Mouse (Mus musculus): ENCODE results near the gene Olfr1181. TPM values are rescaled to one million over a fixed set of nuclear protein-coding genes. Genes with fewer than 3 reads are reported as not detected.
"Not testable (repeated sequence)": the region's sequence is repeated elsewhere in the genome, so short reads cannot be mapped to it uniquely, and the experiment has no call there.

Gene Olfr1181
- polyA plus RNA-seq (2015; fragmentation: Nextera tagmentation; extraction: Ambion mirVana): not detected in 2 replicates

DNA sequence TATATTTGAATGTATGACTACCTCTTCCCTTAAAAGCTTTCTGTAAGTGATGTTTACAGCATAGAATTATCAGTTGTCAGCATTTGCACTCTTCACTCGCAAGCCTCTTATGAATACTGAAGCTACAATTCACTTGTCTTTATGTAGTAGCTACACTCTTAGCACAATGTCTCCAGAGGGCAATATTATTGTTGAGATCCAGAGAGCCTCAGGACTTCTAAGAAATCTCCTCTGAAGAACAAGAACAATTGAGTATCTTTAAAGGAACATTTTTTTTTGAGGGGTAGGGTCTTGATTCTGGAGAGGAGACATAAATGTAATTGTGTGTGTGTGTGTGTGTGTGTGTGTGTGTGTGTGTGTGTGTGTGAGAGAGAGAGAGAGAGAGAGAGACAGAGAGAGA lies at the start of gene Olfr1181:
Olfr1181 (minus strand) TSS at position 101 of the 400 bp plus-strand sequence.
- H3K9ac ChIP-seq: no peak within 1 kb of the TSS
- no peak within 1 kb of the TSS for H3K4me3 ChIP-seq (replicated peaks)
- 71% methylated on average over 1 of the region's 1 CpGs for WGBS
- H3K4me2 ChIP-seq: no peak within 1 kb of the TSS
- no peaks in the 10 kb centered on the region for H3K9me3 ChIP-seq
- H3K27me3 ChIP-seq (replicated peaks): no peaks in the 10 kb centered on the region
- H3K36me3 ChIP-seq: no peaks in the 10 kb centered on the region
- H3K27ac ChIP-seq: no peak within 1 kb of the TSS
- no peak for ATAC-seq (ENCODE audit: insufficient read depth, low FRiP score, low read depth)
- H3K4me1 ChIP-seq: no peaks in the 10 kb centered on the region

DNA sequence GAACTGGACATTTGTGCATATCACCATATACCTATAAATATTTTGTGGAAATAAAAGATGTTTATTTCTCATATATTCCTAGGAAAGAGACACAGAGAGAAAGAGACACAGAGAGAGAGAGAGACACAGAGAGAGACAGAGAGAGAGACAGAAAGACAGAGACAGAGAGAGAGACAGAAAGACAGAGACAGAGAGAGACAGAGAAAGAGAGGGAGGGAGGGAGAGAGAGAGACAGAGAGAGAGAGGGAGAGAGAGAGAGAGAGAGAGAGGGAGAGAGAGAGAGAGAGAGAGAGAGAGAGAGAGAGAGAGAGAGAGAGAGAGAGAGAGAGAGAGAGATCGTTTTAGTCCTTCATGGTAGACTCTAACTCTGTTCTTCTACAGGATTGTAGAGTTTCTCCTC lies 28.6 kb upstream of the Olfr1181 start, which contains the start of gene Olfr1183:
Olfr1183 (plus strand) TSS at position 301 of the 400 bp plus-strand sequence.
- H3K36me3 ChIP-seq; H3K27ac ChIP-seq; H3K4me2 ChIP-seq; H3K4me1 ChIP-seq; H3K4me3 ChIP-seq (replicated peaks); H3K9me3 ChIP-seq; ATAC-seq (ENCODE audit: insufficient read depth, low FRiP score, low read depth); H3K9ac ChIP-seq; H3K27me3 ChIP-seq (replicated peaks): not testable (repeated sequence)
- WGBS: 75% methylated on average over 1 of the region's 1 CpGs

DNA sequence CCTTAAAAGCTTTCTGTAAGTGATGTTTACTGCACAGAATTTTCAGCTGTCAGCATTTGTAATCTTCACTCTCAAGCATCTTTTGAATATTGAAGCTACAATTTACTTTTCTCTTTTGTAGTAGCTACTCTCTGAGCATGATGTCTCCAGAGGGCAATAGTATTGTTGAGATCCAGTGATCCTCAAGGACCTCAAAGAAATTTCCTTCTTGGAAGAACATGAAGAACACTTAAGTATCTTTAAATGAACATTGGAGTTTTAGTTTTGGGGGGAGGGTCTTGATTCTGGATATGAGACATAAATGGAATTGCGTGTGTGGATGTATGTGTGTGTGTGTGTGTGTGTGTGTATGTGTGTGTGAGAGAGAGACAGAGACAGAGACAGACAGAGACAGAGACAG lies 23.1 kb upstream of the Olfr1181 start, which contains the start of gene Gm13757:
Gm13757 (minus strand) TSS at position 101 of the 400 bp plus-strand sequence.
- H3K4me1 ChIP-seq: no peaks in the 10 kb centered on the region
- ATAC-seq (ENCODE audit: insufficient read depth, low FRiP score, low read depth): no peak
- H3K27ac ChIP-seq: no peak within 1 kb of the TSS
- 79% methylated on average over 1 of the region's 1 CpGs for WGBS
- no peaks in the 10 kb centered on the region for H3K27me3 ChIP-seq (replicated peaks)
- H3K36me3 ChIP-seq: no peaks in the 10 kb centered on the region
- no peak within 1 kb of the TSS for H3K4me2 ChIP-seq
- no peak within 1 kb of the TSS for H3K4me3 ChIP-seq (replicated peaks)
- no peaks in the 10 kb centered on the region for H3K9me3 ChIP-seq
- no peak within 1 kb of the TSS for H3K9ac ChIP-seq

DNA sequence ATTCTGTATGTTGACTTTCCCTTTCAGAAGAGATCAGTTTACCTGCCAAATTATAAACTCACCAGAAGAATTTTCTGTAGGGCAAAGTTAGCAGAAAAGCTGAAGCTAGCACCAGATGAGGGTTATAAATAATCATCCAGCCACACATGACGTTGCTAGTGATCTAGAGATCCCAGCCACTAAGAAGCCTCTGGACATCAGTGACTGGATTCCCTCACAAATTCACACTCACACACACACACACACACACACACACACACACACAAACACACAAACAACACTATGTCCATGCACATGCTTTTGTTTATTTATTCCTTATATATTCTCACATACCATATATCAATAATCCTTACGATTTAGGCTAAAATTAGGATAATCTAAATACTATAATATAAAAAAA lies 6.9 kb downstream of the Olfr1181 start, which contains the start of gene Olfr1180:
Olfr1180 (minus strand) TSS at position 101 of the 400 bp plus-strand sequence.
- Histone ChIP-seq H3K27ac (no peak within 1 kb of the TSS), H3K9me3 (no peaks in the 10 kb centered on the region), H3K9ac (no peak within 1 kb of the TSS), H3K4me3 (replicated peaks) (no peak within 1 kb of the TSS), H3K4me2 (no peak within 1 kb of the TSS), H3K4me1 (no peaks in the 10 kb centered on the region), H3K27me3 (replicated peaks) (no peaks in the 10 kb centered on the region), H3K36me3 (no peaks in the 10 kb centered on the region)
- no peak for ATAC-seq (ENCODE audit: insufficient read depth, low FRiP score, low read depth)
- WGBS: 62% methylated on average over 2 of the region's 2 CpGs

DNA sequence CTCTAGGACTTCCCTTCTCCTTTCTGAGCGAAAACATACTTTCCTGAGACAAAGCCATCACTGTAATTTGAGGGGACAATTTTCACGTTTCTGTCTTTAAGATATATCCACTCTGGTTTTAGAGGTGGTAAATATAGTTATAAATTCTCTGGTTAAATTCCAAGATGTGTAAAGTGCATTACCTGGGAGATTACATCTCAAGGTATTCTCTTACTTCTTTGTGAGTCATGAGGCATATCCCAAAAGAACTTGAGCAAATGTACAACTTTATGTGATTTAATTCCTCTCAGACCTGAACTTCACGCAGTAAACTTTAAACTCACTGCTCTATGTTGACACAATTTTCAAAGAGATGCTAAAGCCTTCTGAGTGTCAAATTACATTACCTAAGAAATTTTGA lies 19.6 kb downstream of the Olfr1181 start, which contains the start of gene Olfr1179:
Olfr1179 (minus strand) TSS at position 101 of the 400 bp plus-strand sequence.
- no peak within 1 kb of the TSS for H3K9ac ChIP-seq
- ATAC-seq (ENCODE audit: insufficient read depth, low FRiP score, low read depth): no peak
- no peaks in the 10 kb centered on the region for H3K27me3 ChIP-seq (replicated peaks)
- no peak within 1 kb of the TSS for H3K4me2 ChIP-seq
- no peak within 1 kb of the TSS for H3K27ac ChIP-seq
- no peaks in the 10 kb centered on the region for H3K9me3 ChIP-seq
- H3K36me3 ChIP-seq: no peaks in the 10 kb centered on the region
- WGBS: 81% methylated on average over 3 of the region's 3 CpGs
- no peak within 1 kb of the TSS for H3K4me3 ChIP-seq (replicated peaks)
- H3K4me1 ChIP-seq: no peaks in the 10 kb centered on the region

DNA sequence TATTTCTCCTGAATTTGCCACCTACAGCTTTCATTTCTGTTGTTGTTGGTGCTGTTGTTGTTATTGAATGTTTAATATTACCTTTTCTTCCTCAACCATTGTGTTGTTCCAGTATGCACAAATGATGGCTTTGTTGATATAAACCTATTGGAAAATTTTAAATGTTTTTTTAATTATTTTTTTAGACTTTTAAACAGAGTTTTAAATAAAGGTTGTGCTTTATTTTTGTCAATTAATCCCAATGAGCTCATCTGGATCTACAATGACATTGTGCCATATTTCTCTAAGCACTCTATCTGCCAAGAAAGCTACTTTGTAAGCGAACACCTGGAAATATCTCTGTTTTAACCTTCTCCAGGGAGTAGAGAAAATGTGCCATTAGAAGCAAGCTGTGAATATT lies 39.2 kb downstream of the Olfr1181 start, which contains the start of gene Olfr1178:
Olfr1178 (plus strand) TSS at position 301 of the 400 bp plus-strand sequence.
- H3K9me3 ChIP-seq: no peaks in the 10 kb centered on the region
- no peaks in the 10 kb centered on the region for H3K36me3 ChIP-seq
- no peak for ATAC-seq (ENCODE audit: insufficient read depth, low FRiP score, low read depth)
- H3K4me2 ChIP-seq: no peak within 1 kb of the TSS
- no peaks in the 10 kb centered on the region for H3K27me3 ChIP-seq (replicated peaks)
- 89% methylated on average over 1 of the region's 1 CpGs for WGBS
- H3K4me3 ChIP-seq (replicated peaks): no peak within 1 kb of the TSS
- no peak within 1 kb of the TSS for H3K27ac ChIP-seq
- H3K4me1 ChIP-seq: no peaks in the 10 kb centered on the region
- no peak within 1 kb of the TSS for H3K9ac ChIP-seq

Other genes with a start within 250 kb of the Olfr1181 start
- gene Olfr1168, start 244.3 kb downstream of the Olfr1181 start, polyA plus RNA-seq (2015; fragmentation: Nextera tagmentation; extraction: Ambion mirVana): not detected in 2 replicates
- not detected in 2 replicates for gene Olfr1170, start 197.8 kb downstream of the Olfr1181 start, polyA plus RNA-seq (2015; fragmentation: Nextera tagmentation; extraction: Ambion mirVana)
- not detected in 2 replicates for gene Olfr1173, start 146.3 kb downstream of the Olfr1181 start, polyA plus RNA-seq (2015; fragmentation: Nextera tagmentation; extraction: Ambion mirVana)
- not detected in 2 replicates for gene Olfr1174-ps, start 111.0 kb downstream of the Olfr1181 start, polyA plus RNA-seq (2015; fragmentation: Nextera tagmentation; extraction: Ambion mirVana)
- gene Olfr1175-ps, start 99.0 kb downstream of the Olfr1181 start, polyA plus RNA-seq (2015; fragmentation: Nextera tagmentation; extraction: Ambion mirVana): not detected in 2 replicates
- not detected in 2 replicates for gene Olfr1176, start 89.5 kb downstream of the Olfr1181 start, polyA plus RNA-seq (2015; fragmentation: Nextera tagmentation; extraction: Ambion mirVana)
- not detected in 2 replicates for gene Olfr1177-ps, start 79.7 kb downstream of the Olfr1181 start, polyA plus RNA-seq (2015; fragmentation: Nextera tagmentation; extraction: Ambion mirVana)
- gene Olfr1178, start 39.1 kb downstream of the Olfr1181 start, polyA plus RNA-seq (2015; fragmentation: Nextera tagmentation; extraction: Ambion mirVana): not detected in 2 replicates
- not detected in 2 replicates for gene Olfr1179, start 19.7 kb downstream of the Olfr1181 start, polyA plus RNA-seq (2015; fragmentation: Nextera tagmentation; extraction: Ambion mirVana)
- not detected in 2 replicates for gene Olfr1180, start 7.0 kb downstream of the Olfr1181 start, polyA plus RNA-seq (2015; fragmentation: Nextera tagmentation; extraction: Ambion mirVana)
- not detected in 2 replicates for gene Gm13757, start 23.0 kb upstream of the Olfr1181 start, polyA plus RNA-seq (2015; fragmentation: Nextera tagmentation; extraction: Ambion mirVana)
- gene Olfr1183, start 28.7 kb upstream of the Olfr1181 start, polyA plus RNA-seq (2015; fragmentation: Nextera tagmentation; extraction: Ambion mirVana): not detected in 2 replicates
- gene Olfr1184, start 57.4 kb upstream of the Olfr1181 start, polyA plus RNA-seq (2015; fragmentation: Nextera tagmentation; extraction: Ambion mirVana): not detected in 2 replicates
- not detected in 2 replicates for gene Olfr1185-ps1, start 67.1 kb upstream of the Olfr1181 start, polyA plus RNA-seq (2015; fragmentation: Nextera tagmentation; extraction: Ambion mirVana)
- gene Olfr1186, start 92.4 kb upstream of the Olfr1181 start, polyA plus RNA-seq (2015; fragmentation: Nextera tagmentation; extraction: Ambion mirVana): not detected in 2 replicates
- not detected in 2 replicates for gene Olfr1188, start 130.8 kb upstream of the Olfr1181 start, polyA plus RNA-seq (2015; fragmentation: Nextera tagmentation; extraction: Ambion mirVana)
- not detected in 2 replicates for gene Olfr1189, start 160.3 kb upstream of the Olfr1181 start, polyA plus RNA-seq (2015; fragmentation: Nextera tagmentation; extraction: Ambion mirVana)
- gene Olfr1191-ps1, start 214.4 kb upstream of the Olfr1181 start, polyA plus RNA-seq (2015; fragmentation: Nextera tagmentation; extraction: Ambion mirVana): not detected in 2 replicates
- not detected in 2 replicates for gene Olfr1192-ps1, start 222.3 kb upstream of the Olfr1181 start, polyA plus RNA-seq (2015; fragmentation: Nextera tagmentation; extraction: Ambion mirVana)
- gene Olfr1193, start 249.5 kb upstream of the Olfr1181 start, polyA plus RNA-seq (2015; fragmentation: Nextera tagmentation; extraction: Ambion mirVana): not detected in 2 replicates